Comparison of ENCODE assay signal across 26 mouse cellular contexts in genomic region chr14:82065173-82065572, GRCm38 (mm10).
DNase-seq lines count a peak whose midpoint lies in the region; ATAC-seq and TF ChIP-seq lines count a peak whose summit lies in the region.
"Had no signal": no experiment of that assay in that cellular context is flagged by ENCODE, and none has a peak within 500 bp of the region (broad histone marks: within the 10 kb centered on the region; RNA-seq: fewer than 3 reads in every experiment).

No protein-coding gene starts in this region.

- no peak for TF ChIP-seq CTCF in forebrain, postnatal 0 days (IDR thresholded peaks at IDR 0.05; ENCODE audit: low read depth)

- no peaks in the 10 kb centered on the region for H3K36me3 ChIP-seq in forebrain, postnatal 0 days (ENCODE audit: insufficient read depth)
- H3K36me3 ChIP-seq: embryonic facial prominence, embryonic 12.5 days; forebrain, embryonic 15.5 days; limb, embryonic 13.5 days; lung, embryonic 15.5 days; neural tube, embryonic 12.5 days had no signal

- DNase-seq in adrenal gland, adult 2 months: peak; percentile 5
- no peak for DNase-seq in adrenal gland, postnatal 36 days
- DNase-seq in Muller cell, postnatal 12 days (ENCODE audit: inconsistent ontology term): peak; percentile 88
- DNase-seq in fat pad, adult 2 months (ENCODE audit: extremely low read depth, low read depth, low spot score): peak; percentile 81
- DNase-seq in forebrain, postnatal 0 days: no peak
- no peak for DNase-seq in ovary, postnatal 10 days (ENCODE audit: low spot score)
- DNase-seq: cerebellum, adult 11 months; cerebellum, adult 9-10 months; cerebellum, postnatal 36 days; gastrocnemius, adult 2 months; heart, postnatal 14 days; kidney, adult 2 months; kidney, postnatal 4 days had no signal

- ATAC-seq in forebrain, postnatal 0 days: no peak
- no peak for ATAC-seq in granulocyte monocyte progenitor cell, adult 5-6 weeks (replicated peaks; ENCODE audit: poor library complexity, severe bottlenecking)
- ATAC-seq: forebrain, embryonic 15.5 days; hindbrain, embryonic 16.5 days; midbrain, embryonic 16.5 days had no signal

- H3K9ac ChIP-seq in forebrain, postnatal 0 days: no peak overlapping the region
- H3K9ac ChIP-seq: embryonic facial prominence, embryonic 12.5 days; forebrain, embryonic 15.5 days; limb, embryonic 13.5 days; lung, embryonic 15.5 days; neural tube, embryonic 12.5 days had no signal

- 100% methylated on average over 1 of the region's 1 CpGs for WGBS in forebrain, postnatal 0 days

- H3K27me3 ChIP-seq in forebrain, postnatal 0 days (ENCODE audit: insufficient read depth, low read length): no peaks in the 10 kb centered on the region
- H3K27me3 ChIP-seq: CH12.LX; embryonic facial prominence, embryonic 12.5 days; forebrain, embryonic 15.5 days; limb, embryonic 13.5 days; lung, embryonic 15.5 days; neural tube, embryonic 12.5 days had no signal

- no peaks in the 10 kb centered on the region for H3K4me1 ChIP-seq in forebrain, postnatal 0 days (ENCODE audit: insufficient read depth)
- H3K4me1 ChIP-seq: embryonic facial prominence, embryonic 12.5 days; forebrain, embryonic 15.5 days; limb, embryonic 13.5 days; lung, embryonic 15.5 days; neural tube, embryonic 12.5 days had no signal

- H3K27ac ChIP-seq in forebrain, postnatal 0 days (ENCODE audit: low read depth, low read length): no peak overlapping the region
- H3K27ac ChIP-seq: embryonic facial prominence, embryonic 12.5 days; forebrain, embryonic 15.5 days; gastrocnemius, adult 2 months; kidney, postnatal 0 days; limb, embryonic 13.5 days; lung, embryonic 15.5 days; neural tube, embryonic 12.5 days had no signal

- no peak overlapping the region for H3K4me3 ChIP-seq in forebrain, postnatal 0 days (ENCODE audit: low read depth, low read length)
- H3K4me3 ChIP-seq: embryonic facial prominence, embryonic 12.5 days; erythroblast, embryonic 14.5 days; forebrain, embryonic 15.5 days; gastrocnemius, adult 2 months; limb, embryonic 13.5 days; lung, embryonic 15.5 days; neural tube, embryonic 12.5 days had no signal

- H3K9me3 ChIP-seq in forebrain, postnatal 0 days (ENCODE audit: low read length): no peaks in the 10 kb centered on the region
- H3K9me3 ChIP-seq: embryonic facial prominence, embryonic 12.5 days; forebrain, embryonic 15.5 days; limb, embryonic 13.5 days; lung, embryonic 15.5 days; neural tube, embryonic 12.5 days had no signal

- no peak overlapping the region for H3K4me2 ChIP-seq in forebrain, postnatal 0 days (ENCODE audit: low read depth)
- H3K4me2 ChIP-seq: embryonic facial prominence, embryonic 12.5 days; forebrain, embryonic 15.5 days; limb, embryonic 13.5 days; liver, embryonic 11.5 days; lung, embryonic 15.5 days; midbrain, embryonic 11.5 days; neural tube, embryonic 12.5 days had no signal

Comparison
In these comparisons a context has a peak if more than half of its experiments do, and no peak if none do; other contexts are left out.
1. DNase-seq: peak in adrenal gland, adult 2 months (single experiment), Muller cell, postnatal 12 days (single experiment) and fat pad, adult 2 months (single experiment); none in adrenal gland, postnatal 36 days (0 of 2), forebrain, postnatal 0 days (single experiment) and ovary, postnatal 10 days (single experiment).